Mouse (Mus musculus): ENCODE results near the gene Sit1. TPM values are rescaled to one million over a fixed set of nuclear protein-coding genes. Genes with fewer than 3 reads are reported as not detected.
A peak's percentile ranks its signal among the peaks of the same experiment; 100 is the strongest.

Gene Sit1
- polyA plus RNA-seq, 1 experiment from 2014 or later = not detected

- no peak within 1 kb of the TSS for H3K27ac ChIP-seq (ENCODE audit: low read depth, low read length)
- peaks cover 9% of the 10 kb centered on the region; the same call in 1 of the 2 replicates for H3K4me1 ChIP-seq (replicated peaks; ENCODE audit: control insufficient read depth, insufficient read depth, low read length)
- H3K27me3 ChIP-seq (ENCODE audit: control insufficient read depth, insufficient read depth, low read length) = peaks cover 3% of the 10 kb centered on the region
- no peaks in the 10 kb centered on the region for H3K9me3 ChIP-seq (ENCODE audit: control insufficient read depth, low read length)
- H3K9ac ChIP-seq (ENCODE audit: low read length) = no peak within 1 kb of the TSS
- 59% methylated on average over 9 of the region's 9 CpGs for WGBS
- DNase-seq (ENCODE audit: low spot score) (no peak), ATAC-seq (replicated peaks; ENCODE audit: low FRiP score) (no peak)
- H3K4me2 ChIP-seq (ENCODE audit: low read depth, low read length, severe bottlenecking) = no peak within 1 kb of the TSS
- no peaks in the 10 kb centered on the region for H3K36me3 ChIP-seq (ENCODE audit: control insufficient read depth, insufficient read depth, low read length)
- H3K4me3 ChIP-seq (ENCODE audit: low read depth, low read length) = no peak within 1 kb of the TSS
These were observed 23.1 kb upstream of the Sit1 start, which contains the start of gene Car9 for GRCm38 (mm10) chr4:43506536-43507185. Gene Car9, plus strand, starts transcription at chr4:43506966.

GRCm38 (mm10) chr4:43506074-43506473, 22.5 kb upstream of the Sit1 start:
- H3K9ac ChIP-seq (ENCODE audit: low read length) = no peak overlapping the region
- H3K36me3 ChIP-seq (ENCODE audit: control insufficient read depth, insufficient read depth, low read length) = no peaks in the 10 kb centered on the region
- H3K4me2 ChIP-seq (ENCODE audit: low read depth, low read length, severe bottlenecking) = no peak overlapping the region
- no peaks in the 10 kb centered on the region for H3K9me3 ChIP-seq (ENCODE audit: control insufficient read depth, low read length)
- peaks cover 3% of the 10 kb centered on the region for H3K27me3 ChIP-seq (ENCODE audit: control insufficient read depth, insufficient read depth, low read length)
- ATAC-seq (replicated peaks; ENCODE audit: low FRiP score) (no peak), DNase-seq (ENCODE audit: low spot score) (no peak)
- no peak overlapping the region for H3K27ac ChIP-seq (ENCODE audit: low read depth, low read length)
- WGBS = 80% methylated on average over 8 of the region's 8 CpGs
- no peak overlapping the region for H3K4me3 ChIP-seq (ENCODE audit: low read depth, low read length)
- peaks cover 9% of the 10 kb centered on the region; the same call in 1 of the 2 replicates for H3K4me1 ChIP-seq (replicated peaks; ENCODE audit: control insufficient read depth, insufficient read depth, low read length)

- no peak overlapping the region for H3K27ac ChIP-seq (ENCODE audit: low read depth, low read length)
These were observed 20.7 kb upstream of the Sit1 start for GRCm38 (mm10) chr4:43504269-43504668.

GRCm38 (mm10) chr4:43503506-43503905, 20.0 kb upstream of the Sit1 start:
- Histone ChIP-seq H3K4me2 (ENCODE audit: low read depth, low read length, severe bottlenecking) (no peak overlapping the region), H3K9me3 (ENCODE audit: control insufficient read depth, low read length) (no peaks in the 10 kb centered on the region), H3K9ac (ENCODE audit: low read length) (no peak overlapping the region), H3K27me3 (ENCODE audit: control insufficient read depth, insufficient read depth, low read length) (peaks cover 3% of the 10 kb centered on the region), H3K4me3 (ENCODE audit: low read depth, low read length) (no peak overlapping the region), H3K36me3 (ENCODE audit: control insufficient read depth, insufficient read depth, low read length) (no peaks in the 10 kb centered on the region), H3K27ac (ENCODE audit: low read depth, low read length) (no peak overlapping the region), H3K4me1 (replicated peaks; ENCODE audit: control insufficient read depth, insufficient read depth, low read length) (peaks cover 6% of the 10 kb centered on the region; the same call in 1 of the 2 replicates)
- 84% methylated on average over 6 of the region's 6 CpGs for WGBS
- ATAC-seq (replicated peaks; ENCODE audit: low FRiP score) (no peak), DNase-seq (ENCODE audit: low spot score) (no peak)

More at GRCm38 (mm10) chr4:43504269-43504668, 20.7 kb upstream of the Sit1 start:
- H3K9me3 ChIP-seq (ENCODE audit: control insufficient read depth, low read length) = no peaks in the 10 kb centered on the region
- WGBS = 86% methylated on average over 4 of the region's 4 CpGs
- peaks cover 3% of the 10 kb centered on the region for H3K27me3 ChIP-seq (ENCODE audit: control insufficient read depth, insufficient read depth, low read length)
- H3K4me2 ChIP-seq (ENCODE audit: low read depth, low read length, severe bottlenecking) = no peak overlapping the region
- DNase-seq (ENCODE audit: low spot score) (no peak), ATAC-seq (replicated peaks; ENCODE audit: low FRiP score) (no peak)
- no peak overlapping the region for H3K4me3 ChIP-seq (ENCODE audit: low read depth, low read length)
- peaks cover 9% of the 10 kb centered on the region; the same call in 1 of the 2 replicates for H3K4me1 ChIP-seq (replicated peaks; ENCODE audit: control insufficient read depth, insufficient read depth, low read length)
- H3K9ac ChIP-seq (ENCODE audit: low read length) = no peak overlapping the region
- no peaks in the 10 kb centered on the region for H3K36me3 ChIP-seq (ENCODE audit: control insufficient read depth, insufficient read depth, low read length)

- H3K27ac ChIP-seq (ENCODE audit: low read depth, low read length) = no peak overlapping the region
- DNase-seq (ENCODE audit: low spot score) (no peak), ATAC-seq (replicated peaks; ENCODE audit: low FRiP score) (no peak)
- H3K4me2 ChIP-seq (ENCODE audit: low read depth, low read length, severe bottlenecking) = no peak overlapping the region
- no peaks in the 10 kb centered on the region for H3K36me3 ChIP-seq (ENCODE audit: control insufficient read depth, insufficient read depth, low read length)
- H3K9ac ChIP-seq (ENCODE audit: low read length) = no peak overlapping the region
- peaks cover 3% of the 10 kb centered on the region for H3K27me3 ChIP-seq (ENCODE audit: control insufficient read depth, insufficient read depth, low read length)
- H3K4me3 ChIP-seq (ENCODE audit: low read depth, low read length) = no peak overlapping the region
- H3K4me1 ChIP-seq (replicated peaks; ENCODE audit: control insufficient read depth, insufficient read depth, low read length) = peaks cover 8% of the 10 kb centered on the region; the same call in 1 of the 2 replicates
- H3K9me3 ChIP-seq (ENCODE audit: control insufficient read depth, low read length) = no peaks in the 10 kb centered on the region
- WGBS = 79% methylated on average over 2 of the region's 2 CpGs
These were observed 19.5 kb upstream of the Sit1 start for GRCm38 (mm10) chr4:43503041-43503440.

GRCm38 (mm10) chr4:43499407-43500333, 16.1 kb upstream of the Sit1 start, which contains the start of gene Arhgef39:
Gene Arhgef39, minus strand, starts transcription at chr4:43499695.
- Histone ChIP-seq H3K9ac (ENCODE audit: low read length) (peak within 1 kb of the TSS; percentile 72), H3K4me1 (replicated peaks; ENCODE audit: control insufficient read depth, insufficient read depth, low read length) (peaks cover 14% of the 10 kb centered on the region; the same call in 1 of the 2 replicates), H3K4me2 (ENCODE audit: low read depth, low read length, severe bottlenecking) (peak within 1 kb of the TSS; percentile 69), H3K27ac (ENCODE audit: low read depth, low read length) (no peak within 1 kb of the TSS), H3K9me3 (ENCODE audit: control insufficient read depth, low read length) (no peaks in the 10 kb centered on the region), H3K36me3 (ENCODE audit: control insufficient read depth, insufficient read depth, low read length) (peaks cover 2% of the 10 kb centered on the region; the same call in 1 of the 2 replicates), H3K4me3 (ENCODE audit: low read depth, low read length) (peak within 1 kb of the TSS; percentile 54), H3K27me3 (ENCODE audit: control insufficient read depth, insufficient read depth, low read length) (no peaks in the 10 kb centered on the region; the same call in 1 of the 2 replicates)
- WGBS = 7% methylated on average over 50 of the region's 50 CpGs
- DNase-seq (ENCODE audit: low spot score) = peak; percentile 91
- peak; percentile 91 for ATAC-seq (replicated peaks; ENCODE audit: low FRiP score)

- Histone ChIP-seq H3K4me1 (replicated peaks; ENCODE audit: control insufficient read depth, insufficient read depth, low read length) (peaks cover 19% of the 10 kb centered on the region; the same call in 1 of the 2 replicates), H3K9me3 (ENCODE audit: control insufficient read depth, low read length) (no peaks in the 10 kb centered on the region), H3K27me3 (ENCODE audit: control insufficient read depth, insufficient read depth, low read length) (no peaks in the 10 kb centered on the region; the same call in 1 of the 2 replicates), H3K4me2 (ENCODE audit: low read depth, low read length, severe bottlenecking) (peak overlapping the region; percentile 69), H3K27ac (ENCODE audit: low read depth, low read length) (no peak overlapping the region), H3K9ac (ENCODE audit: low read length) (peak overlapping the region; percentile 72), H3K4me3 (ENCODE audit: low read depth, low read length) (peak overlapping the region; percentile 54), H3K36me3 (ENCODE audit: control insufficient read depth, insufficient read depth, low read length) (peaks cover 2% of the 10 kb centered on the region; the same call in 1 of the 2 replicates)
- ATAC-seq (replicated peaks; ENCODE audit: low FRiP score) (peak; percentile 38), DNase-seq (ENCODE audit: low spot score) (peak; percentile 75)
- WGBS = 13% methylated on average over 8 of the region's 8 CpGs
These were observed 15.4 kb upstream of the Sit1 start for GRCm38 (mm10) chr4:43498983-43499382.

- ATAC-seq (replicated peaks; ENCODE audit: low FRiP score) (no peak), DNase-seq (ENCODE audit: low spot score) (no peak)
- Histone ChIP-seq H3K9ac (ENCODE audit: low read length) (peak overlapping the region; percentile 72), H3K36me3 (ENCODE audit: control insufficient read depth, insufficient read depth, low read length) (peaks cover 2% of the 10 kb centered on the region; the same call in 1 of the 2 replicates), H3K27ac (ENCODE audit: low read depth, low read length) (no peak overlapping the region), H3K4me3 (ENCODE audit: low read depth, low read length) (peak overlapping the region; percentile 54; the same call in 1 of the 2 replicates), H3K27me3 (ENCODE audit: control insufficient read depth, insufficient read depth, low read length) (no peaks in the 10 kb centered on the region; the same call in 1 of the 2 replicates), H3K4me1 (replicated peaks; ENCODE audit: control insufficient read depth, insufficient read depth, low read length) (peaks cover 20% of the 10 kb centered on the region; the same call in 1 of the 2 replicates), H3K9me3 (ENCODE audit: control insufficient read depth, low read length) (no peaks in the 10 kb centered on the region), H3K4me2 (ENCODE audit: low read depth, low read length, severe bottlenecking) (peak overlapping the region; percentile 69)
- 85% methylated on average over 4 of the region's 4 CpGs for WGBS
These were observed 14.4 kb upstream of the Sit1 start for GRCm38 (mm10) chr4:43497946-43498345.

Data from forebrain, embryonic 11.5 days (tissue).